Mouse (Mus musculus) megakaryocyte, embryonic 14.5 days (primary cell): Measurements from ENCODE around the gene Gpr84.

Experiments
- FLI1 ChIP-seq: IDR thresholded peaks from 2 replicates; pipeline ENCODE4 v1.6.1; 2012; ENCODE audit warnings: low read length, inconsistent platforms, mixed read lengths
- GATA1 ChIP-seq: IDR thresholded peaks from 3 replicates; pipeline ENCODE4 v1.6.1; 2012; ENCODE audit warnings: mixed read lengths, low read length, inconsistent platforms, borderline replicate concordance

- TF ChIP-seq GATA1, result no peak
- TF ChIP-seq FLI1, result no peak
Measured at GRCm38 (mm10) chr15:103259162-103259561, 51.2 kb downstream of the Gpr84 start.
